Mouse (Mus musculus) testis, postnatal 10 days (tissue): Measurements from ENCODE around the gene Rin3.
"Not testable (repeated sequence)": the region's sequence is repeated elsewhere in the genome, so short reads cannot be mapped to it uniquely, and the experiment has no call there.

Source experiments
- DNase-seq: peaks from one replicate; pipeline ENCODE4 v3.0.0; 2021; ENCODE audit warnings: low spot score

Gene Rin3

GRCm38 (mm10) chr12:102282763-102283482 lies at the start of gene Rin3:
Gene Rin3, plus strand, starts transcription at chr12:102283048.
- DNase-seq: peak; percentile 71

DNA sequence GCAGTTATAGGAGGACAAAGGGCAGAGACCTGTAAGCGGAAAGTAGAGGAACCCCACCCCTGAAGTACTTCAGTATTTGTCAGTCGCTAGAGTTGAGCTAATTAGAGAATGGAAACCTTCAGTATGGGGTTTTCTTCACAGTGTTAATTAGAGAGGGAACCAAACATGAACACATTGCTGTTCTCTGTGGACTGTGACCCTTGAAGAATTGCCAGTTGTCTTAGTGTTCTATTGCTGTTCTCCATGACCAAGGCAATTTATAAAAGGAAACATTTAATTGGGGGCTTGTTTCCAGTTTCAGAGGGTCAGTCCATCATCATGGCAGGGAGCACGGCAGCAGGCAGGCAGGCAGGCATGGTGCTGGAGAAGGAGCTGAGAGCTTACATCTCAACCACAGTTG lies 47.3 kb upstream of the Rin3 start:
- no peak for DNase-seq

DNA sequence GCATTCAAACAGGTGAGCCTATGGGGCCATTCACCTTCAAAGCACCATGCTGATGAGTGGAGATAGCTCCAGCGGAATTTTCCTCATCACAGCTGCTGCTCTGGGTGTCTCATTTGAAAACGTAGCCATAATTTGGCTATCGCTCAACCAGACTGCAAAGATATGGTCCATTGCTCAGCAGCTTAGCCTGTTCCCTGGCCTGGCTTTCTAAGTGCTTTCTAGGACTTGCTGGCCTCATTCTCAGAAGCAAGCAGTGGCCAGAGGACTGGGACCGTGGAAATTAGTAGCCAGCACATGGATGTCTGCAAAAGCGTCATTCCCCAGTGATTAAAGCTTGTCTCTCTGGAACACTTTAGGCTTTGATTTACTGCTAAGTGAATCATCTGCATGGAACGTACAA lies 46.5 kb upstream of the Rin3 start:
- no peak for DNase-seq

GRCm38 (mm10) chr12:102242076-102242722 lies 40.6 kb upstream of the Rin3 start:
- DNase-seq: no peak

- DNase-seq: no peak
Measured at GRCm38 (mm10) chr12:102243915-102244314, 38.9 kb upstream of the Rin3 start.

GRCm38 (mm10) chr12:102246226-102246625 lies 36.6 kb upstream of the Rin3 start:
- no peak for DNase-seq

- DNase-seq: no peak
Measured at GRCm38 (mm10) chr12:102248104-102248503, 34.7 kb upstream of the Rin3 start.

GRCm38 (mm10) chr12:102250316-102250715 lies 32.5 kb upstream of the Rin3 start:
- DNase-seq: no peak

DNA sequence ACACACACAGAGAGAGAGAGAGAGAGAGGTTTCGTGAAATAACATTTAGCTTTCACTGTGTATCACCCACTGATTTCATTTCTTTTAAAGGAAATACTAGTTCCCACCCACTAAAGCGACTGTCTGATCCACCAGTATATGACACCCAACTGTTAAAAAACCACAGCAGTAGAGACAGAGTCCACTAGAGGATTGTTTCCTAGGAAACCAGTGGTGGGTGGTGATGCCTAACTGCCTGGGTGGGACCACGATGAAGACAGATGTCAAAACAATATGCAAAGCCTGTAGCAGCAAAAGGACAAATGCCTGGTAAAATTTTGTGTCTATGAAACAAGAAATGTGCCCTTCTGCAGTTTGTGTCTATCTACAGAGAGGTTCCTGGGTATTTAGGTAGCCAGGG lies 31.8 kb upstream of the Rin3 start:
- DNase-seq: no peak

- DNase-seq: no peak
Measured at GRCm38 (mm10) chr12:102251985-102252384, 30.9 kb upstream of the Rin3 start.

GRCm38 (mm10) chr12:102252525-102252924 lies 30.3 kb upstream of the Rin3 start:
- no peak for DNase-seq

GRCm38 (mm10) chr12:102255012-102255411 lies 27.8 kb upstream of the Rin3 start:
- no peak for DNase-seq

DNA sequence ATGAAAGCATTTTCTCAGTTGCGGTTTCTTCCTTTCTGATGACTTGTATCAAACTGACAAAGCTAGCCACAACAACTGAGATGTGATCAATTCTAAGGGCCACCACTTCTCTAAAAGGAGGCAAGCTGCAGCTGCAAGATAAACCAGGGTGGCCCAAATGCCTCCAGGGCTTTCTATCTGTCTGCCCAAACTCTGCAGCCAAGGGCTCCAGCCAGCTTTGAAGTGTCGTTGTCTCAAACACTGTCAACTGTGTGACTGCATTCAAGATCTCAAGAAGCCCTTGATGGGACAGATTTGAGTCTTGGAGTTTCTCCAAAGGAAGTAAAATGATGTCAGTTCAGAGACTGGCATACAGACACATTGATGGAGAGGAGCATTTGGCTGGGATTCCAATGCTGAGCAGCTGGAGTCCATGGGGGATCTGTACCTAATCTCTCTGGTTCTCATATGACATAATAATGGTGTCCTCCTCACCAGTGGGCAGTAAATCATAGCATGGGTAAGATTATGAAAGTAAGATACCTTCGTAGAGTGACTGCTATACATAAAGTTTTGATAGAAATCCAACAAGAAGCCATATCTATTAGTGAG lies 24.2 kb upstream of the Rin3 start:
- DNase-seq: no peak

GRCm38 (mm10) chr12:102261933-102262396 lies 20.9 kb upstream of the Rin3 start:
- DNase-seq: no peak

DNA sequence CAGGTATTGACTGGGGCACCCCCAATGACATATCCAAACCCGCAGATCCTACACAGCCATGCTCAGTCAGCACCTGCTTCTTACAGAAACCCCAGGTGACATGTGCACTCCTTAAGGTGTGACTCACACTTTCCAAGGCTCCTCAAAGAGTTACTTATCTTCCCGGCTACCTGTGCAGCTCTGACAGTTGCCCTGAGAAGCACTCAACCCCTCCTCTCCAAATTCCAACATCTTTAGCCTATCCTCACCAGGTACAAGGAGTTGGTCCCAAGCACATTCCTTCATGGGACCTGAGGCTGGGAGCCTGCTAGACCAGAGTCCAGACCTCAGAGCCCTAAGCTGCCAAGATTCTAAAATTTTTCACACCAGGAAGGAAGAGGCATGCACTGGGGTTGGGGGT lies 20.0 kb upstream of the Rin3 start:
- DNase-seq: no peak

GRCm38 (mm10) chr12:102263249-102263648 lies 19.6 kb upstream of the Rin3 start:
- no peak for DNase-seq

DNA sequence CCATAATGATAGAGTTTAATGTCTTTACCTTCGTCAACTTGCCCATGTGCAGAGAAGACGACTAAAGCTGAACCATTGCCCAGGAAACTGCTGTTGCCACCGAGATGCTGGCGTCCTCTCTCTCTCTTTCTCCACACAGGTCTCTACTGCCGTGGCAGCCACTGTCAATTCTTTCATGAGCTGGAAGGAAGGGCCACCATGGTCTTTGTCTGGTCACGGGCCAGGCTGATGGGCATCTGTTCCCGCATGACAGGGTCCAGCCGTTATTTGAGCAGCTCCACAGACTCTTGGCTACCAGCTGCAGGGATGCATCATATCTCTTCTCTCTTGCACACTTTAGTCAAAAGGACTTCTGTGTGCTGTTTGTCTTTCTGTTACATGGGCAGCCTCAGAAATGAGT lies 16.4 kb upstream of the Rin3 start:
- DNase-seq: no peak

- DNase-seq: no peak
Measured at GRCm38 (mm10) chr12:102269144-102269543, 13.7 kb upstream of the Rin3 start.

GRCm38 (mm10) chr12:102270776-102271405 lies 12.0 kb upstream of the Rin3 start:
- no peak for DNase-seq

- no peak for DNase-seq
Measured at GRCm38 (mm10) chr12:102271447-102271846, 11.4 kb upstream of the Rin3 start.

DNA sequence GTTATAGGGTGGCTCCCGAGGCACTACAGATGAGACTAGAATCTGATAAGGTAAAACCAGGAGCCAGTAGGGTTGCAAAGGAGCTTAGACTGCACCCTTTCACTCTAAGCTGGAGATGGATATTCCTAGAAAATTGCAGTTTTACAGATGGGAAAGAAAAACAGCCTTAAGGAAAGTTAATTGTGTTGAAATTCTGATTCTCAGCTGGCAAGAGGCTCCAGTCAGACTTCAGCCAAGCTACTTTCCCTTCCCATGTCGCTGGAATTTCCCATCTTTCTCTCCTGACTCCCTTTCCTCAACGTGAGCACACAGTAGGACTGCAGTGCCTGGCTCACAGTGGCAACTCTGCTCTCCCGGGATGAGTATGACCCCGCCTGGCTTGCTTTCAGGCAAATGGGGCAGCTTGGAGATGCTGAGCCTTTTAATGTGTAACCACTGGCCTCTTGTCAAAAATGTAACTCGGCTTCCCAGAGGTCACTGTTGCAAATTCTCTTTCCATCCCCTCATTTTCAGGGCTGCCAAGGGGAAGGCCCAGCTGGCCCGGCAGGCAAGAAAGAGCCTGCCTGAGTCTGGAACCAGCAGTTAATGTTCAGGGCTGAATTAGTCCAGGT lies 6.9 kb upstream of the Rin3 start:
- no peak for DNase-seq

GRCm38 (mm10) chr12:102280290-102280689 lies 2.6 kb upstream of the Rin3 start:
- DNase-seq: not testable (repeated sequence)
